8 mouse cellular contexts compared by ENCODE assay signal in genomic region chr1:78488752-78489492, GRCm38 (mm10). TPM values are rescaled to one million over a fixed set of nuclear protein-coding genes. Genes with fewer than 3 reads are reported as not detected.
A peak's percentile ranks its signal among the peaks of the same experiment; 100 is the strongest.
DNase-seq lines count a peak whose midpoint lies in the region; ATAC-seq and TF ChIP-seq lines count a peak whose summit lies in the region.

TSS of gene Farsb (minus strand) at chr1:78488897.

- no peak for TF ChIP-seq RAD21 in MEL (IDR thresholded peaks at IDR 0.05; ENCODE audit: low read depth, low read length)

- H3K36me3 ChIP-seq in MEL (ENCODE audit: control insufficient read depth in 1 of 2, insufficient read depth in 2 of 2, low read length in 2 of 2), result peaks cover 0 to 27% of the 10 kb centered on the region in 2 experiments; a peak in 3 of 4 replicates
- H3K36me3 ChIP-seq in forebrain, postnatal 0 days (ENCODE audit: insufficient read depth), result no peaks in the 10 kb centered on the region
- no peaks in the 10 kb centered on the region for H3K36me3 ChIP-seq in lung, embryonic 15.5 days

- ATAC-seq in forebrain, postnatal 0 days, result peak; percentile 98
- peak; percentile 98 for ATAC-seq in lung, embryonic 15.5 days (ENCODE audit: borderline replicate concordance, extremely low read depth, low FRiP score, low TSS enrichment)

- peak within 1 kb of the TSS; percentile 95 for H3K9ac ChIP-seq in MEL (ENCODE audit: control insufficient read depth, low read depth, low read length, poor library complexity, severe bottlenecking)
- peak within 1 kb of the TSS; percentile 90 for H3K9ac ChIP-seq in forebrain, postnatal 0 days
- peak within 1 kb of the TSS; percentile 96 for H3K9ac ChIP-seq in lung, embryonic 15.5 days

- no peaks in the 10 kb centered on the region for H3K27me3 ChIP-seq in MEL (ENCODE audit: control insufficient read depth in 1 of 2, insufficient read depth in 2 of 2, low read length in 2 of 2)
- H3K27me3 ChIP-seq in cerebellum, adult 2 months (ENCODE audit: control insufficient read depth, insufficient read depth, low read length), result no peaks in the 10 kb centered on the region
- H3K27me3 ChIP-seq in forebrain, postnatal 0 days (ENCODE audit: insufficient read depth, low read length), result no peaks in the 10 kb centered on the region
- no peaks in the 10 kb centered on the region for H3K27me3 ChIP-seq in lung, embryonic 15.5 days

- H3K4me3 ChIP-seq in MEL (ENCODE audit: control insufficient read depth in 1 of 2, insufficient read depth in 1 of 2, low read depth in 2 of 2, low read length in 2 of 2), result peak within 1 kb of the TSS; percentile 75 to 97
- peak within 1 kb of the TSS; percentile 82 for H3K4me3 ChIP-seq in cerebellum, adult 2 months (replicated peaks; ENCODE audit: insufficient read depth, low read depth, low read length)
- peak within 1 kb of the TSS; percentile 83 for H3K4me3 ChIP-seq in forebrain, postnatal 0 days (ENCODE audit: low read depth, low read length)
- peak within 1 kb of the TSS; percentile 99 for H3K4me3 ChIP-seq in lung, embryonic 15.5 days

- no peak for TF ChIP-seq EP300 in MEL (IDR thresholded peaks at IDR 0.05; ENCODE audit: low read depth in 1 of 2, low read length in 2 of 2)

- H3K4me2 ChIP-seq in forebrain, postnatal 0 days (ENCODE audit: low read depth), result peak within 1 kb of the TSS; percentile 69
- peak within 1 kb of the TSS; percentile 77 for H3K4me2 ChIP-seq in lung, embryonic 15.5 days

- DNase-seq in MEL (ENCODE audit: low read depth, low spot score), result peak; percentile 93
- peak; percentile 90 to 91 for DNase-seq in cerebellum, adult 2 months
- DNase-seq in forebrain, postnatal 0 days, result peak; percentile 98
- peak; percentile 94 for DNase-seq in heart, postnatal 4 days
- DNase-seq in layer of hippocampus, adult 8-10 months (ENCODE audit: low spot score in 2 of 2), result peak; percentile 84 to 88
- DNase-seq in ovary, adult 18-20 months (ENCODE audit: low spot score), result peak; percentile 81
- DNase-seq in thymus, postnatal 0 days (ENCODE audit: low spot score), result peak; percentile 92

- peaks cover 37% of the 10 kb centered on the region for H3K79me2 ChIP-seq in MEL (ENCODE audit: control insufficient read depth, insufficient read depth, low read length, poor library complexity)

- H3K4me1 ChIP-seq in MEL (ENCODE audit: control insufficient read depth in 1 of 2, insufficient read depth in 2 of 2, low read length in 2 of 2), result peaks cover 5 to 7% of the 10 kb centered on the region in 2 experiments
- peaks cover 3% of the 10 kb centered on the region; the same call in 1 of the 2 replicates for H3K4me1 ChIP-seq in cerebellum, adult 2 months (ENCODE audit: control insufficient read depth, insufficient read depth, low read length)
- H3K4me1 ChIP-seq in forebrain, postnatal 0 days (ENCODE audit: insufficient read depth), result no peaks in the 10 kb centered on the region
- peaks cover 23% of the 10 kb centered on the region for H3K4me1 ChIP-seq in lung, embryonic 15.5 days

- no peak for TF ChIP-seq CTCF in MEL (IDR thresholded peaks at IDR 0.05 in 2 of 3, conservative IDR thresholded peaks at IDR 0.05 in 1 of 3; ENCODE audit: control insufficient read depth in 1 of 3, insufficient read depth in 1 of 3, low read depth in 2 of 3, low read length in 3 of 3, poor library complexity in 1 of 3, severe bottlenecking in 1 of 3)
- no peak for TF ChIP-seq CTCF in cerebellum, adult 2 months (IDR thresholded peaks at IDR 0.05; ENCODE audit: borderline replicate concordance, insufficient read depth, low read depth, low read length)
- no peak for TF ChIP-seq CTCF in forebrain, postnatal 0 days (IDR thresholded peaks at IDR 0.05; ENCODE audit: low read depth)

- TF ChIP-seq POLR2A in MEL (IDR thresholded peaks at IDR 0.05; ENCODE audit: control insufficient read depth in 1 of 2, insufficient read depth in 1 of 2, low read depth in 1 of 2, low read length in 2 of 2, poor library complexity in 1 of 2), result peak in 1 of 2 experiments; percentile 83; a peak in 3 of 4 replicates
- TF ChIP-seq POLR2A in cerebellum, adult 2 months (IDR thresholded peaks at IDR 0.05; ENCODE audit: borderline replicate concordance, insufficient read depth, low read length), result peak; percentile 78

- H3K9me3 ChIP-seq in MEL (replicated peaks; ENCODE audit: insufficient read depth, low read length), result no peaks in the 10 kb centered on the region
- H3K9me3 ChIP-seq in forebrain, postnatal 0 days (ENCODE audit: low read length), result no peaks in the 10 kb centered on the region
- no peaks in the 10 kb centered on the region for H3K9me3 ChIP-seq in lung, embryonic 15.5 days

- H3K27ac ChIP-seq in MEL (ENCODE audit: control insufficient read depth, low read depth, low read length), result peak within 1 kb of the TSS; percentile 71
- peak within 1 kb of the TSS; percentile 88 for H3K27ac ChIP-seq in cerebellum, adult 2 months (ENCODE audit: insufficient read depth, low read length)
- peak within 1 kb of the TSS; percentile 73 for H3K27ac ChIP-seq in forebrain, postnatal 0 days (ENCODE audit: low read depth, low read length)
- H3K27ac ChIP-seq in lung, embryonic 15.5 days, result peak within 1 kb of the TSS; percentile 69

- WGBS in cerebellum, adult 2 months, result under 1% methylated on average over 31 of the region's 31 CpGs
- under 1% methylated on average over 31 of the region's 31 CpGs for WGBS in forebrain, postnatal 0 days
- WGBS in lung, embryonic 15.5 days, result under 1% methylated on average over 31 of the region's 31 CpGs

TF ChIP-seq in MEL, 35 proteins besides CTCF, POLR2A, EP300 and RAD21:
- peak; percentile 80 for TF ChIP-seq MYC (IDR thresholded peaks at IDR 0.05; ENCODE audit: low read depth, low read length)
- TF ChIP-seq USF2 (IDR thresholded peaks at IDR 0.05; ENCODE audit: borderline replicate concordance in 1 of 2, insufficient read depth in 1 of 2, low read depth in 1 of 2, low read length in 2 of 2), result no peak
- peak; percentile 97 for TF ChIP-seq SIN3A (IDR thresholded peaks at IDR 0.05; ENCODE audit: low read length)
- peak; percentile 74 for TF ChIP-seq ELF1 (IDR thresholded peaks at IDR 0.05; ENCODE audit: low read depth, low read length)
- peak; percentile 65 for TF ChIP-seq TBP (IDR thresholded peaks at IDR 0.05; ENCODE audit: low read depth, low read length)
- peak; percentile 95 for TF ChIP-seq HCFC1 (IDR thresholded peaks at IDR 0.05; ENCODE audit: low read depth, low read length)
- TF ChIP-seq NRF1 (IDR thresholded peaks at IDR 0.05; ENCODE audit: insufficient read depth, low read depth, low read length, poor library complexity, severe bottlenecking), result peak; percentile 87
- TF ChIP-seq CHD1 (IDR thresholded peaks at IDR 0.05; ENCODE audit: low read depth, low read length), result no peak
- TF ChIP-seq TCF12 (IDR thresholded peaks at IDR 0.05; ENCODE audit: low read depth, low read length), result 0 out of 2 replicates have a peak, but pooled peaks have one; percentile 29
- TF ChIP-seq ZNF384 (IDR thresholded peaks at IDR 0.05; ENCODE audit: low read depth, low read length), result 0 out of 2 replicates have a peak, but pooled peaks have one; percentile 8
- TF ChIP-seq MYB (IDR thresholded peaks at IDR 0.05; ENCODE audit: low read depth, low read length), result no peak
- peak; percentile 100 for TF ChIP-seq MAX (IDR thresholded peaks at IDR 0.05; ENCODE audit: low read length)
- no peak for TF ChIP-seq MAZ (IDR thresholded peaks at IDR 0.05; ENCODE audit: low read depth, low read length)
- TF ChIP-seq MAFK (IDR thresholded peaks at IDR 0.05; ENCODE audit: borderline replicate concordance, low read depth, low read length), result no peak
- TF ChIP-seq NELFE (IDR thresholded peaks at IDR 0.05; ENCODE audit: low read depth, low read length), result peak; percentile 65
- no peak; the same call in 1 of the 2 replicates for TF ChIP-seq BHLHE40 (IDR thresholded peaks at IDR 0.05; ENCODE audit: borderline replicate concordance, low read depth, low read length)
- no peak for TF ChIP-seq MEF2A (IDR thresholded peaks at IDR 0.05; ENCODE audit: extremely low read depth, insufficient replicate concordance, low read depth, low read length, poor library complexity, severe bottlenecking)
- no peak for TF ChIP-seq TAL1 (IDR thresholded peaks at IDR 0.05; ENCODE audit: low read length)
- TF ChIP-seq ZMIZ1 (IDR thresholded peaks at IDR 0.05; ENCODE audit: low read depth, low read length), result peak; percentile 71; the same call in 1 of the 2 replicates
- peak; percentile 70 for TF ChIP-seq KAT2A (conservative IDR thresholded peaks at IDR 0.05; ENCODE audit: low read depth, low read length)
- TF ChIP-seq E2F4 (IDR thresholded peaks at IDR 0.05; ENCODE audit: borderline replicate concordance, low read depth, low read length), result no peak
- peak; percentile 70 for TF ChIP-seq GATA1 (IDR thresholded peaks at IDR 0.05; ENCODE audit: low read depth, low read length)
- TF ChIP-seq RCOR1 (IDR thresholded peaks at IDR 0.05; ENCODE audit: low read depth, low read length), result peak; percentile 53; the same call in 1 of the 2 replicates
- TF ChIP-seq MXI1 (IDR thresholded peaks at IDR 0.05; ENCODE audit: low read depth, low read length), result peak; percentile 93
- TF ChIP-seq CHD2 (IDR thresholded peaks at IDR 0.05; ENCODE audit: low read length), result no peak
- peak; percentile 18; the same call in 1 of the 2 replicates for TF ChIP-seq USF1 (IDR thresholded peaks at IDR 0.05; ENCODE audit: low read depth, low read length)
- TF ChIP-seq POLR2AphosphoS2 (IDR thresholded peaks at IDR 0.05; ENCODE audit: low read length), result peak; percentile 69; the same call in 1 of the 2 replicates

RNA-seq across cellular contexts. Expression of gene Farsb, which starts in this region (rescaled TPM):
- 113 and 119 TPM in 2 replicates for total RNA-seq in MEL (2012; rRNA removed)
- 100 to 1,000 TPM; 122 to 154 TPM for polyA plus RNA-seq in MEL (2012; ENCODE audit: insufficient read depth in 1 of 2, insufficient read length in 2 of 2, low read depth in 1 of 2, low replicate concordance in 2 of 2, missing spikeins in 1 of 2)
- 62.6 and 63.1 TPM in 2 replicates for polyA plus RNA-seq in cerebellum, adult 2 months (2012; rRNA removed)
- 90.6 and 96.9 TPM in 2 replicates for total RNA-seq in forebrain, postnatal 0 days (2014; rRNA removed)
- polyA plus RNA-seq in forebrain, postnatal 0 days (2015; fragmentation: Nextera tagmentation; extraction: Ambion mirVana), result 152 and 154 TPM in 2 replicates
- total RNA-seq in heart, postnatal 4 days (2021), result 10 to 100 TPM; 52.5 to 54.5 TPM
- 10 to 100 TPM; 61.7 to 74.3 (median 68.0) TPM for total RNA-seq in layer of hippocampus, adult 8-10 months (2022)
- polyA plus RNA-seq in lung, embryonic 15.5 days (2015; fragmentation: Nextera tagmentation; extraction: Ambion mirVana), result 126 and 129 TPM in 2 replicates
- polyA plus RNA-seq in thymus, postnatal 0 days (2015; fragmentation: Nextera tagmentation; extraction: Ambion mirVana), result 122 and 141 TPM in 2 replicates

Comparison
In these comparisons a context has a peak if more than half of its experiments do, and no peak if none do; other contexts are left out.
1. Peak in every context shown above with its lines: DNase-seq, ATAC-seq, H3K4me3 ChIP-seq and H3K27ac ChIP-seq.